Mouse (Mus musculus) thymus, postnatal 14 days (tissue): ENCODE measurements around the gene Fgfbp3.
A peak's percentile ranks its signal among the peaks of the same experiment; 100 is the strongest.

Source experiments
- DNase-seq: peaks from one replicate; pipeline ENCODE4 v3.0.0; 2021

Gene Fgfbp3

DNA sequence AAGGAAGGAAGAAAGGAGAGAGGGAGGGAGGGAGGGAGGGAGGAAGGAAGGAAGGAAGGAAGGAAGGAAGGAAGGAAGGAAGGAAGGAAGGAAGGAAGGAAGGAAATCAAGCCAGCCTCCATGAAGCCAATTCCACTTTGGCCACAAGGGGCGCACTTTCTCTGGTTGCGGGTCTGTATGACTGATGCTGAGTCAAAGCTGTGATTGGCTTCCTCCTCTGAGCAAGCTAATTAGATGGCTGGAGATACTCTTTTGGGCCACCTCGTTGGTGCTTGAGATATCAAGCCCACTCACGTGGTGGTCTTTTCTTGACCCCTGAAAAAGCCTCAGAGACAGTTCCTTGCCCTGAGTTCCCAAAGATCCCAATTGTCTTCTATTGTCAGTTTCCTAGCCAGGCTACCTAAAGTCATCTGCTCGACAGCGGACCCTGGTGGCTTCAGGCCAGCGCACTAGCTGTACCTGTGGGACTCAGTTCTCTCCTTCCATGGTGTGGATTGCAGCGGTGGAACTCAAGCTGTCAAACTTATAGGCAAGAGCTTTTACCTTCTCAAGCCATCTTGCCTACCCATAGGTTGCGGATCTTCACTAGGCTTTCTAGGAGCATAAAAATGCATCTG, 9.6 kb downstream of the Fgfbp3 start:
- peak; percentile 74 for DNase-seq

GRCm38 (mm10) chr19:36909150-36909549, 10.3 kb downstream of the Fgfbp3 start:
- no peak for DNase-seq

GRCm38 (mm10) chr19:36904211-36905007, 15.0 kb downstream of the Fgfbp3 start:
- DNase-seq, result no peak

DNA sequence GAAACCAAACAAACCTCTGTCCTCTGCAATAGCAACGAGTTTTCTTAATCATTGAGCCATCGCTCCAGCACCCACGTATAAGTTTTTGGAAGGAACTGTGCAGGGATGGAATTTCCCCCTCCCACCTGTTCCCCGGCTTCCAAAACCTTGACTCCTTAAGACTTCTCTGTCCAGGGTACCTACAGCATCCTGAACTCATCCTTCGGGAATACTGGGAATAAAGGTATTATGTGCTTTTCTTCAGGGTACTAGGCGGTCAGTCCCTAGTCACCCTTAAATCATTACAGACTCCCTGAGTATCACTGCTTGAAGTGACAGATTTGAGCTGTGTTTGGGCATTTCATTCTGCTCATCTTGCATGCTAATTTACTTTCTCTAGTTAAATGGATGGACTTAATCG, 16.0 kb downstream of the Fgfbp3 start:
- no peak for DNase-seq

- peak; percentile 40 for DNase-seq
Measured at GRCm38 (mm10) chr19:36897778-36898177, 21.6 kb downstream of the Fgfbp3 start.

GRCm38 (mm10) chr19:36896791-36897569, 22.4 kb downstream of the Fgfbp3 start:
- no peak for DNase-seq

DNA sequence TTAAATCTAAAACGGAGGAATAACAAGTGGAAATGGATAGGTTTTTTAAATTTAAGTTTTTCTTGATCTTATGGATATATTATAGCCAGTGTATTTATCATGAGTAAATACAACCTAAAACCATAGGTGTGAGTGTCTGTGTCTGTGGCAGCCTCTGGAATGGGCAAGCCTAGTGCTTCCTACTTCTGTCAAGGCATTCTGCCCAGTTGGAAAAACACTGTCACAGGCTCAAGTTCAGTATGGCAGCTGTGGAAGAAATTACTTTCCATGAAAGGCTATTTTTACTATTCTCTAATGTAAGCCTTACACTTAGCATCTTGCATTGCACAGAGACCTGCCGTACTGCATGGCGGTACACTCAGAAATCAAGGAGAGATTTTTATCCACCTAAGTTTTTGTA, 27.7 kb downstream of the Fgfbp3 start:
- DNase-seq, result no peak

- DNase-seq, result no peak
Measured at GRCm38 (mm10) chr19:36887706-36888105, 31.7 kb downstream of the Fgfbp3 start.

- DNase-seq, result no peak
Measured at GRCm38 (mm10) chr19:36886316-36886715, 33.1 kb downstream of the Fgfbp3 start.

DNA sequence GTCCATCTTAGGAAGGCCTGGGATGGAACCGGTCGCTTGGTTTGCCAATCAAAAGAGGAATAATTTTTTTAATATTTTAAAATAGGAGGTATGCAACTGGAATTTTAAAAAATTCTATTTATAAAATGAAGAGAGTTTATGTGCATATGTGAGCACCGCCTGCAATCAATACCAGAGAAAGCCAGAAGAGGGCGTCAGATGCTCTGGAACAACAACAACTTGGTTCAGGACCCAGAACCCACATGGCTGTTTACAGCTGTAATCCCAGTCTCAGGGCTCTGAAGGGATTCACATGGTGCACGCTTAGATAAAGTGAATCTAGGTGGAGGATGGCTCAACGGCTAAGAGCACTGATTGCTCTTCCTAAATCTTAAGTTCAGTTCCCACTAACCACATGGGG, 36.3 kb downstream of the Fgfbp3 start:
- peak; percentile 43 for DNase-seq

- DNase-seq, result no peak
Measured at GRCm38 (mm10) chr19:36878743-36879495, 40.5 kb downstream of the Fgfbp3 start.

DNA sequence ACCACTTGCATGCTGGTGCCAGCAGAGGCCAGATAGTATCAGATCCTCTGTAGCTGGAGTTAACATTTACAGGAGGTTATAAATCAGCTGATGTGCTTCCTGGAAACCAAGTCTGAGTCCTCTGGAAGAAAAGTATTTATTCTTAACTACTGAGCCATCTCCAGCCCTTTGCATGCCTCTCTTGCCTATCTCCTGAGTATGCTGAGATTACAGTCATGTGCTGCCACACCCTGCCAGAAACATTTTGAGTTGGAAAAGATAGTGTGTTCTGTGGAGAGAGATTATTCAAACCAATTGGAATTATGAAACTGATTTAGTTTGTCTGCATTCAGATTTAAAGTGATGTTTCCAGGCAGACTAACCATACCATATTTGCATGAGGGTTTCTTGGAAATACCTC, 42.1 kb downstream of the Fgfbp3 start:
- no peak for DNase-seq

GRCm38 (mm10) chr19:36874651-36875050, 44.8 kb downstream of the Fgfbp3 start:
- no peak for DNase-seq

GRCm38 (mm10) chr19:36868675-36869074, 50.7 kb downstream of the Fgfbp3 start:
- DNase-seq, result peak; percentile 6
